Comparison of ENCODE assay signal across 8 mouse cellular contexts in the genomic region with DNA sequence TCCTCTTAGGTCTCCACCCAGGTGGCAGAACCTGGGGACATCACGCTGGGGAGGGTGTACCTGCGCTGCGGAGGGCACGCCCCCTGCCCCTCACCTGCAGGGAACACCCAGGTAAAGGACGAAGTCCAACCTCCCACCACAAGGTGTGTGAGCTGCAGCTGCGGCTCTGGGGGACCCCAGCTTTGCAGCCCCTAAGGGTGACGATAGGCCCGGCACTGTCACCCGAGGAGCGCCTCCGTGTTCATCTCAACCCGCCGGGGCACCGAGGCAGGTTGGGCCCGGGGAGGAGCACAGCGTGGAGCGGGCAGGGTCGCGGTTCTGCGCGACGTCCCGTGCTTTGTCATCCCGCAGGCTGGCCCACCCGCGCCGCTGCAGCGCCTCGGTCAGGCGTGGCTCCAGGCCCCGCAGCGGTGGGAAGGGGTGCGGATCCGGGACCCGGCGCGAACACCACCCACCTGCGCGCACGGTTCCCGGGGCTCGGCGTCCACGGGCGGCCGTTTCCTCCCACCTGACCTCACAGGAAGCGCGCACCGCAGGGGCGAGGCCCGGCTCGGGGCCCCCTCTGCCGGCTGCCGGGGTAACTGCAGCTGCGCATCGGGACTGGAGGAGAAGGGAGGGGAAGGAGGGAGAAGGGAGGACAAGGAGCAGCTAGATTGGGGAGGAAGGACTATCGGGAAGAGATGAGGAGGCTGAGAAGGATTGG. TPM values are rescaled to one million over a fixed set of nuclear protein-coding genes. Genes with fewer than 3 reads are reported as not detected.
DNase-seq lines count a peak whose midpoint lies in the region; ATAC-seq and TF ChIP-seq lines count a peak whose summit lies in the region.

No protein-coding gene starts in this region.

- H3K4me2 ChIP-seq in CH12.LX (ENCODE audit: insufficient read depth, low read depth, poor library complexity, severe bottlenecking): no peak overlapping the region
- H3K4me2 ChIP-seq in forebrain, embryonic 15.5 days (replicated peaks): peak overlapping the region; percentile 74
- peak overlapping the region; percentile 75 for H3K4me2 ChIP-seq in liver, embryonic 15.5 days
- H3K4me2 ChIP-seq in neural tube, embryonic 13.5 days: peak overlapping the region; percentile 67
- peak overlapping the region; percentile 84 for H3K4me2 ChIP-seq in stomach, postnatal 0 days (replicated peaks; ENCODE audit: low read depth)

- peaks cover 17% of the 10 kb centered on the region for H3K9me3 ChIP-seq in CH12.LX (replicated peaks; ENCODE audit: low read length)
- no peaks in the 10 kb centered on the region for H3K9me3 ChIP-seq in forebrain, embryonic 15.5 days
- no peaks in the 10 kb centered on the region for H3K9me3 ChIP-seq in liver, embryonic 15.5 days (replicated peaks)
- H3K9me3 ChIP-seq in neural tube, embryonic 13.5 days: no peaks in the 10 kb centered on the region
- H3K9me3 ChIP-seq in stomach, postnatal 0 days (ENCODE audit: control insufficient read depth, low read length): no peaks in the 10 kb centered on the region

- WGBS in forebrain, embryonic 15.5 days: under 1% methylated on average over 57 of the region's 57 CpGs
- WGBS in large intestine, adult 2 months: under 1% methylated on average over 57 of the region's 57 CpGs
- WGBS in liver, embryonic 15.5 days (ENCODE audit: insufficient replicate concordance): under 1% methylated on average over 57 of the region's 57 CpGs
- under 1% methylated on average over 57 of the region's 57 CpGs for WGBS in neural tube, embryonic 13.5 days
- WGBS in stomach, postnatal 0 days: under 1% methylated on average over 57 of the region's 57 CpGs

- peaks cover 7 to 20% of the 10 kb centered on the region in 2 experiments for H3K4me1 ChIP-seq in CH12.LX (ENCODE audit: control insufficient read depth in 1 of 2, insufficient read depth in 2 of 2)
- peaks cover 22% of the 10 kb centered on the region for H3K4me1 ChIP-seq in forebrain, embryonic 15.5 days
- H3K4me1 ChIP-seq in liver, embryonic 15.5 days (replicated peaks): peaks cover 6% of the 10 kb centered on the region
- peaks cover 23% of the 10 kb centered on the region for H3K4me1 ChIP-seq in neural tube, embryonic 13.5 days (replicated peaks)
- H3K4me1 ChIP-seq in stomach, postnatal 0 days (replicated peaks; ENCODE audit: control insufficient read depth, insufficient read depth): no peaks in the 10 kb centered on the region

- no peak overlapping the region for H3K27ac ChIP-seq in CH12.LX (ENCODE audit: insufficient read depth, low read depth)
- H3K27ac ChIP-seq in forebrain, embryonic 15.5 days (replicated peaks): 0 out of 2 replicates have a peak overlapping the region, but pooled peaks have one; percentile 4
- H3K27ac ChIP-seq in liver, embryonic 15.5 days (replicated peaks): no peak overlapping the region
- H3K27ac ChIP-seq in neural tube, embryonic 13.5 days (replicated peaks): peak overlapping the region; percentile 29; the same call in 1 of the 2 replicates
- H3K27ac ChIP-seq in stomach, postnatal 0 days (replicated peaks): no peak overlapping the region

- H3K9ac ChIP-seq in CH12.LX (ENCODE audit: insufficient read depth, low read depth): no peak overlapping the region
- H3K9ac ChIP-seq in forebrain, embryonic 15.5 days (replicated peaks): peak overlapping the region; percentile 87
- H3K9ac ChIP-seq in liver, embryonic 15.5 days: no peak overlapping the region; the same call in 1 of the 2 replicates
- H3K9ac ChIP-seq in neural tube, embryonic 13.5 days: peak overlapping the region; percentile 84
- H3K9ac ChIP-seq in stomach, postnatal 0 days (ENCODE audit: low read length): peak overlapping the region; percentile 72

- peak in 1 of 2 experiments; percentile 39; a peak in 2 of 4 replicates for TF ChIP-seq CTCF in CH12.LX (conservative IDR thresholded peaks at IDR 0.05 in 1 of 2, IDR thresholded peaks at IDR 0.05 in 1 of 2; ENCODE audit: low read depth in 2 of 2, low read length in 2 of 2)
- TF ChIP-seq CTCF in stomach, postnatal 0 days (IDR thresholded peaks at IDR 0.05; ENCODE audit: low read depth): peak; percentile 86

- TF ChIP-seq POLR2A in CH12.LX (IDR thresholded peaks at IDR 0.05; ENCODE audit: low read depth, low read length): no peak

- dilution Hi-C loops in CH12.LX (cut with MboI; ENCODE audit: extremely low pct_ligation_motif_present, extremely low pct_unique_long_range_greater_than_20kb, low sequenced_read_pairs): no loop called here

- TF ChIP-seq EP300 in CH12.LX (IDR thresholded peaks at IDR 0.05; ENCODE audit: low read length): no peak
- no peak for TF ChIP-seq EP300 in stomach, postnatal 0 days (optimal IDR thresholded peaks at IDR 0.05)

- H3K36me3 ChIP-seq in CH12.LX (replicated peaks in 1 of 2; ENCODE audit: control insufficient read depth in 1 of 2, insufficient read depth in 1 of 2, low read length in 1 of 2): no peaks in the 10 kb centered on the region
- no peaks in the 10 kb centered on the region for H3K36me3 ChIP-seq in forebrain, embryonic 15.5 days
- no peaks in the 10 kb centered on the region for H3K36me3 ChIP-seq in liver, embryonic 15.5 days (replicated peaks)
- peaks cover 7% of the 10 kb centered on the region; the same call in 1 of the 2 replicates for H3K36me3 ChIP-seq in neural tube, embryonic 13.5 days
- H3K36me3 ChIP-seq in stomach, postnatal 0 days (ENCODE audit: control insufficient read depth, insufficient read depth, low read length): no peaks in the 10 kb centered on the region

- no peak for DNase-seq in CH12.LX (ENCODE audit: extremely low read depth)
- peak; percentile 94 to 98 for DNase-seq in cerebellum, adult 18-20 months
- DNase-seq in heart, postnatal 14 days: peak; percentile 80 to 87
- peak; percentile 39 for DNase-seq in large intestine, adult 2 months (ENCODE audit: low read depth, low spot score)
- DNase-seq in stomach, postnatal 0 days (ENCODE audit: low spot score): peak; percentile 91

- H3K79me2 ChIP-seq in CH12.LX (replicated peaks; ENCODE audit: control insufficient read depth, extremely low read depth, insufficient read depth, poor library complexity, severe bottlenecking): no peaks in the 10 kb centered on the region

- peak overlapping the region in 1 of 3 experiments; percentile 34 for H3K4me3 ChIP-seq in CH12.LX (replicated peaks in 1 of 3; ENCODE audit: low read depth in 2 of 3, low read length in 2 of 3, poor library complexity in 1 of 3)
- H3K4me3 ChIP-seq in forebrain, embryonic 15.5 days: peak overlapping the region; percentile 75
- H3K4me3 ChIP-seq in liver, embryonic 15.5 days (replicated peaks): peak overlapping the region; percentile 53
- H3K4me3 ChIP-seq in neural tube, embryonic 13.5 days: peak overlapping the region; percentile 66
- H3K4me3 ChIP-seq in stomach, postnatal 0 days (ENCODE audit: low read depth, low read length): peak overlapping the region; percentile 59

- in situ Hi-C loops in CH12.LX (cut with MboI; ENCODE audit: low pct_ligation_motif_present, low pct_unique_long_range_greater_than_20kb, low sequenced_read_pairs): loop anchor here (10.0 kb wide), 1 partner anchor 54 kb away; no protein-coding TSS in a partner anchor

- intact Hi-C loops in heart, postnatal 14 days (cut with DNase I): no loop called here

- H3K27me3 ChIP-seq in CH12.LX (replicated peaks): peaks cover 68% of the 10 kb centered on the region
- no peaks in the 10 kb centered on the region for H3K27me3 ChIP-seq in forebrain, embryonic 15.5 days
- H3K27me3 ChIP-seq in liver, embryonic 15.5 days: peaks cover 49% of the 10 kb centered on the region
- peaks cover 66% of the 10 kb centered on the region for H3K27me3 ChIP-seq in neural tube, embryonic 13.5 days
- H3K27me3 ChIP-seq in stomach, postnatal 0 days (ENCODE audit: control insufficient read depth, insufficient read depth, low read length): no peaks in the 10 kb centered on the region

- peak; percentile 86 for ATAC-seq in forebrain, embryonic 15.5 days (replicated peaks)
- ATAC-seq in liver, embryonic 15.5 days (ENCODE audit: insufficient read depth): no peak
- ATAC-seq in neural tube, embryonic 13.5 days (ENCODE audit: low read depth): peak; percentile 81
- peak; percentile 89 for ATAC-seq in stomach, postnatal 0 days (ENCODE audit: low FRiP score, low TSS enrichment)

- TF ChIP-seq RAD21 in CH12.LX (IDR thresholded peaks at IDR 0.05; ENCODE audit: low read depth, low read length): no peak

TF ChIP-seq in CH12.LX, 34 proteins besides CTCF, POLR2A, EP300 and RAD21:
- TF ChIP-seq ZMIZ1 (IDR thresholded peaks at IDR 0.05; ENCODE audit: low read depth, low read length): no peak
- TF ChIP-seq SMC3 (IDR thresholded peaks at IDR 0.05; ENCODE audit: low read depth, low read length): peak; percentile 13
TF ChIP-seq in CH12.LX: peak in this region for 1.

RNA-seq across cellular contexts. Expression of a gene that starts 22.2 kb away (rescaled TPM):
- not detected in 2 replicates for total RNA-seq in CH12.LX (2012; rRNA removed)
- not detected in 2 replicates for total RNA-seq in CH12.LX (2014; rRNA removed)
- not detected in 2 replicates for polyA plus RNA-seq in CH12.LX (2012; ENCODE audit: insufficient read length, low read depth)
- 0.24 TPM in 1 of 2 replicates, not detected in the other for polyA plus RNA-seq in forebrain, embryonic 15.5 days (2015; fragmentation: Nextera tagmentation; extraction: Ambion mirVana)
- not detected for total RNA-seq in heart, postnatal 14 days (2021)
- polyA plus RNA-seq in large intestine, adult 2 months (2012; rRNA removed): 2.4 and 3.0 TPM in 2 replicates
- polyA plus RNA-seq in liver, embryonic 15.5 days (2015; fragmentation: Nextera tagmentation; extraction: Ambion mirVana): 0.09 TPM in 1 of 2 replicates, not detected in the other
- polyA plus RNA-seq in neural tube, embryonic 13.5 days (2015; fragmentation: Nextera tagmentation; extraction: Ambion mirVana): 2.7 TPM in 2 replicates
- 0.79 and 1.2 TPM in 2 replicates for polyA plus RNA-seq in stomach, postnatal 0 days (2015; fragmentation: Nextera tagmentation; extraction: Ambion mirVana)

RNA-seq across cellular contexts. Expression of a gene that starts 33.1 kb away (rescaled TPM):
- 0.21 and 0.38 TPM in 2 replicates for total RNA-seq in CH12.LX (2012; rRNA removed)
- 0.28 TPM in 1 of 2 replicates, not detected in the other for total RNA-seq in CH12.LX (2014; rRNA removed)
- polyA plus RNA-seq in CH12.LX (2012; ENCODE audit: insufficient read length, low read depth): not detected in 2 replicates
- polyA plus RNA-seq in forebrain, embryonic 15.5 days (2015; fragmentation: Nextera tagmentation; extraction: Ambion mirVana): 149 and 150 TPM in 2 replicates
- total RNA-seq in heart, postnatal 14 days (2021): 1 to 10 TPM in 1 of 2 experiments, under 1 TPM in 1; 0.93 to 1.1 TPM
- 17.9 and 21.8 TPM in 2 replicates for polyA plus RNA-seq in large intestine, adult 2 months (2012; rRNA removed)
- 0.31 and 0.89 TPM in 2 replicates for polyA plus RNA-seq in liver, embryonic 15.5 days (2015; fragmentation: Nextera tagmentation; extraction: Ambion mirVana)
- 91.9 and 93.1 TPM in 2 replicates for polyA plus RNA-seq in neural tube, embryonic 13.5 days (2015; fragmentation: Nextera tagmentation; extraction: Ambion mirVana)
- 30.6 and 33.4 TPM in 2 replicates for polyA plus RNA-seq in stomach, postnatal 0 days (2015; fragmentation: Nextera tagmentation; extraction: Ambion mirVana)

Comparison
In these comparisons a context has a peak if more than half of its experiments do, and no peak if none do; other contexts are left out.
1. H3K27ac ChIP-seq: peak in forebrain, embryonic 15.5 days (single experiment) and neural tube, embryonic 13.5 days (single experiment); none in CH12.LX (single experiment), liver, embryonic 15.5 days (single experiment) and stomach, postnatal 0 days (single experiment).
2. H3K9ac ChIP-seq: peak in forebrain, embryonic 15.5 days (single experiment), neural tube, embryonic 13.5 days (single experiment) and stomach, postnatal 0 days (single experiment); none in CH12.LX (single experiment) and liver, embryonic 15.5 days (single experiment).
3. RNA of a gene that starts 33.1 kb away (polyA plus RNA-seq): 149 to 150 TPM in forebrain, embryonic 15.5 days, 91.9 to 93.1 TPM in neural tube, embryonic 13.5 days, 30.6 to 33.4 TPM in stomach, postnatal 0 days and 17.9 to 21.8 TPM in large intestine, adult 2 months; 0.31 to 0.89 TPM in liver, embryonic 15.5 days and not detected in CH12.LX; every median in the first group is over 10 times any median in the second.